Mouse (Mus musculus) liver, embryonic 12.5 days (tissue): ENCODE results near the gene Tmem136. TPM values are rescaled to one million over a fixed set of nuclear protein-coding genes. Genes with fewer than 3 reads are reported as not detected.

Source experiments
- ATAC-seq: fragments of 200-750 bp; cut with Nextera tagmentation; 2 replicates; pipeline ENCODE4 v1.8.0; 2017; ENCODE audit warnings: moderate number of reproducible peaks, mild to moderate bottlenecking, moderate library complexity
- H3K27ac ChIP-seq: fragments of 300-500 bp; sonication (generic); 2 replicates; pipeline ENCODE4 v1.5.1; 2016; ENCODE audit warnings: mild to moderate bottlenecking
- H3K27me3 ChIP-seq: fragments of 300-500 bp; sonication (generic); replicated peaks from 2 replicates; pipeline ENCODE4 v1.6.1; 2016; ENCODE audit warnings: mild to moderate bottlenecking, moderate library complexity
- H3K36me3 ChIP-seq: fragments of 300-500 bp; sonication (generic); 2 replicates; pipeline ENCODE4 v1.6.1; 2016; ENCODE audit warnings: mild to moderate bottlenecking, moderate library complexity
- H3K4me1 ChIP-seq: fragments of 300-500 bp; sonication (generic); 2 replicates; pipeline ENCODE4 v1.6.1; 2016
- H3K4me2 ChIP-seq: fragments of 300-500 bp; sonication (generic); 2 replicates; pipeline ENCODE4 v1.6.1; 2016; ENCODE audit warnings: mild to moderate bottlenecking, moderate library complexity
- H3K4me3 ChIP-seq: fragments of 300-500 bp; sonication (generic); 2 replicates; pipeline ENCODE4 v1.5.1; 2016; ENCODE audit warnings: mild to moderate bottlenecking, moderate library complexity
- H3K9ac ChIP-seq: fragments of 300-500 bp; sonication (generic); 2 replicates; pipeline ENCODE4 v1.6.1; 2016; ENCODE audit warnings: mild to moderate bottlenecking, moderate library complexity
- H3K9me3 ChIP-seq: fragments of 300-500 bp; sonication (generic); replicated peaks from 2 replicates; pipeline ENCODE4 v1.6.1; 2016; ENCODE audit warnings: mild to moderate bottlenecking, moderate library complexity
- WGBS: fragments of 180-500 bp; shearing (Covaris S2); methylation state at CpG from one replicate; pipeline ENCODE4 v1.1.7; 2016; ENCODE audit not compliant: insufficient replicate concordance; 5-methylcytosine and 5-hydroxymethylcytosine counted together
- polyA plus RNA-seq: library from polyadenylated mRNA; unstranded; fragments of >200 nt; fragmentation: Nextera tagmentation; extraction: Ambion mirVana; gene quantifications from 2 replicates; pipeline ENCODE4 v1.2.1, GENCODE M21; 2016

Tmem136 gene
- 1.0 and 1.2 TPM in 2 replicates for polyA plus RNA-seq

GRCm38 (mm10) chr9:43116134-43116996 lies at the start of gene Tmem136:
Gene Tmem136, minus strand, starts transcription at chr9:43116570.
- peaks cover 31% of the 10 kb centered on the region for H3K4me1 ChIP-seq
- WGBS, result 6% methylated on average over 55 of the region's 55 CpGs
- H3K36me3 ChIP-seq, result no peaks in the 10 kb centered on the region
- H3K4me2 ChIP-seq, result peak within 1 kb of the TSS; percentile 89
- H3K27ac ChIP-seq, result peak within 1 kb of the TSS; percentile 82
- H3K27me3 ChIP-seq, result peaks cover 88% of the 10 kb centered on the region
- H3K9me3 ChIP-seq, result no peaks in the 10 kb centered on the region
- ATAC-seq, result peak; percentile 98
- H3K9ac ChIP-seq, result peak within 1 kb of the TSS; percentile 71
- H3K4me3 ChIP-seq, result peak within 1 kb of the TSS; percentile 64

DNA sequence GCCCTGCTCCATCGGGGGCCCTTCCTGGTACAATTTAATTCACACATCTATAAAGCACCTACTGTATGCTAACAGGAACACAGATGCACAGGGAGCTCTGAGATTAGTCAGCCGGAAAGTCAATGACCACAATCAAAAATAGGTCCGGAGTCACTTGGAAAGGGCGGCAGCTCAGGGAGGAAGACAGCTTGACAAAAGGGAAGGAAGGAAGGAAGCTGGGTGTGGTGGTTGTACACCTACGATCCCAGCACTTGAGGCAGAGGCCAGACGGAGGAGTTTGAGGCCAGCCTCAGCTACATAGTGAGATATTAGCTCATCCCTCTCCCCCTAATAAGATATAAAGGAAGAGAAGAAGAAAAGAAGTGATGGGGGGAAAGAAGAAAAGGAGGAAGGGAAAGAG lies 39.6 kb upstream of the Tmem136 start:
- Histone ChIP-seq H3K9ac (no peak overlapping the region), H3K9me3 (no peaks in the 10 kb centered on the region), H3K27me3 (peaks cover 43% of the 10 kb centered on the region), H3K4me3 (no peak overlapping the region), H3K36me3 (no peaks in the 10 kb centered on the region), H3K4me2 (no peak overlapping the region), H3K27ac (no peak overlapping the region), H3K4me1 (no peaks in the 10 kb centered on the region)
- WGBS, result 40% methylated on average over 6 of the region's 6 CpGs
- ATAC-seq, result no peak

DNA sequence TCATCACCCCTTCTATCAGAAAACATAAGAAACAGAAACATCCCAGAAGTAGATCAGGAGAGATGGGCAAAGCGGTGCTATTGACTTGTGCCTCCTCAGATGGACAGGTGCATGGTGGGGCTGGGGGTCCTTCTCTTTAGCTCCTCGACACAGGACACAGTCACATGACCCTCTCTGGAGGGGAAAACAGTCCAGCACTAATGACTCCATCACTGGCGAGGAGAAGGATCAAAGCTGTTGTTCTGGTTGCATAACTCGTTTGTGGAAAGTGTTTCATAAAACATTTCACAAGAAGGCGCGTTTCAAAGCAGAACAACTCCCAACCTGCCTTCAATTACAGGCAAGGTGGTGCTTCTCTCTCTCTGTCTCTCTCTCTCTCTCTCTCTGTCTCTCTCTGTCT lies 35.4 kb upstream of the Tmem136 start:
- no peak overlapping the region for H3K4me3 ChIP-seq
- H3K27ac ChIP-seq, result no peak overlapping the region
- H3K4me1 ChIP-seq, result no peaks in the 10 kb centered on the region
- H3K36me3 ChIP-seq, result no peaks in the 10 kb centered on the region
- no peaks in the 10 kb centered on the region for H3K9me3 ChIP-seq
- H3K4me2 ChIP-seq, result no peak overlapping the region
- H3K9ac ChIP-seq, result no peak overlapping the region
- peaks cover 67% of the 10 kb centered on the region for H3K27me3 ChIP-seq
- ATAC-seq, result no peak
- 60% methylated on average over 6 of the region's 6 CpGs for WGBS

GRCm38 (mm10) chr9:43150957-43151356 lies 34.6 kb upstream of the Tmem136 start:
- Histone ChIP-seq H3K36me3 (no peaks in the 10 kb centered on the region), H3K27ac (no peak overlapping the region), H3K4me1 (no peaks in the 10 kb centered on the region), H3K27me3 (peaks cover 60% of the 10 kb centered on the region), H3K4me3 (no peak overlapping the region), H3K4me2 (no peak overlapping the region), H3K9ac (no peak overlapping the region), H3K9me3 (no peaks in the 10 kb centered on the region)
- 62% methylated on average over 9 of the region's 9 CpGs for WGBS
- no peak for ATAC-seq

GRCm38 (mm10) chr9:43150075-43150474 lies 33.7 kb upstream of the Tmem136 start:
- no peak for ATAC-seq
- Histone ChIP-seq H3K9me3 (no peaks in the 10 kb centered on the region), H3K27ac (no peak overlapping the region), H3K4me2 (no peak overlapping the region), H3K4me1 (no peaks in the 10 kb centered on the region), H3K9ac (no peak overlapping the region), H3K4me3 (no peak overlapping the region), H3K36me3 (no peaks in the 10 kb centered on the region), H3K27me3 (peaks cover 53% of the 10 kb centered on the region)
- WGBS, result 41% methylated on average over 10 of the region's 10 CpGs

- H3K9ac ChIP-seq, result no peak overlapping the region
- no peak overlapping the region for H3K4me2 ChIP-seq
- ATAC-seq, result no peak
- 53% methylated on average over 3 of the region's 3 CpGs for WGBS
- H3K36me3 ChIP-seq, result no peaks in the 10 kb centered on the region
- H3K27ac ChIP-seq, result no peak overlapping the region
- no peak overlapping the region for H3K4me3 ChIP-seq
- no peaks in the 10 kb centered on the region for H3K4me1 ChIP-seq
- H3K27me3 ChIP-seq, result peaks cover 48% of the 10 kb centered on the region
- no peaks in the 10 kb centered on the region for H3K9me3 ChIP-seq
These were observed 33.1 kb upstream of the Tmem136 start for GRCm38 (mm10) chr9:43149498-43149897.

DNA sequence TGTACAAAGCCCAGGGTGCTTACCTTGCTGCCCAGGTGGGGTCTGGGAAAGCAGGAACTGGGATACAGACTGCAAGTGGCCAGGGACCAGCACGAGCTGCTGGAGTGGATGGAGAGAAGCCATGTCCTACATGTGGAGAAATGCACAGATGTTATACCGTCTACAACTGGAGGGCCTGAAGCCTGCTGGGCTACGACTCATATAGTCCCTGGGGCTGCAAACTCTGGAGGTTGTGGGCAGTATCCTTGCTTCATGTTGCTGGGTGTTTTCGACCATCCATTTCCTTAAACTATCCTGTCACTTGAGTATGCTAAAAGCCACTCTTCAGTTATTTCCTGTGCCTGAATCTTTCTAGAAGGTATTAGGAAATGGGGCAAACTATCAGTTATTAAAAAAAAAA lies 28.8 kb upstream of the Tmem136 start:
- H3K27ac ChIP-seq, result no peak overlapping the region
- no peak overlapping the region for H3K4me3 ChIP-seq
- no peak for ATAC-seq
- no peaks in the 10 kb centered on the region for H3K36me3 ChIP-seq
- 67% methylated on average over 4 of the region's 4 CpGs for WGBS
- H3K27me3 ChIP-seq, result peaks cover 31% of the 10 kb centered on the region
- H3K4me1 ChIP-seq, result no peaks in the 10 kb centered on the region
- H3K9me3 ChIP-seq, result no peaks in the 10 kb centered on the region
- no peak overlapping the region for H3K9ac ChIP-seq
- H3K4me2 ChIP-seq, result no peak overlapping the region

DNA sequence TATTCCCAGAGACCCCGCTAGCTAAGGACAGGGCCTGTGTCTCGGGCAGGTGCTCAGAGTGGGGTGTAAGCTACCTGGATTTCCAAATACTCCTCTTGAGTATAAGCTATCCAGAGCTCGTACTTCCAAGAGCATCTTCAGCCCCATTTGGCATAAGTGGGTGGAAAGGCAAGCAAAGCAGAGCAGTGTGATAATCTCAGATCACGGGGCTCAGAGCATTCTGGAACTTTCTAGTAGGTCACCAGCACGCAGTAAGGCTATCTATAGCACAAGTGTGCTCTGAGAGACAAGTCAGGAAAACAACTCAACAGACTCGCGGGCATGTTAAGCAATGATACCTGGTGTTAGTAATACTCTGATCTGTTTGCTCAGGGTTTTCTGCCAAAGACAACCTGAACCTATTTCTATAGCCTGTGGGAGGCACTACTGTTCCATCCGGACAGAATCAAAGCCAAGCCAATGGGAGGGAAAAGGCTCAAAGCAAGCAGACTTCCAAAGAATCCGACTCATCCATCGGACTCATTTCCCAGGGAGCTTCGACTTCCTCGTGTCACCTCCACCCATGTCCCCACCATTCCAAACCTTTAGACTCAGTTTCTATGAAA lies 27.9 kb upstream of the Tmem136 start:
- no peaks in the 10 kb centered on the region for H3K9me3 ChIP-seq
- no peak overlapping the region for H3K27ac ChIP-seq
- 58% methylated on average over 12 of the region's 12 CpGs for WGBS
- H3K27me3 ChIP-seq, result peaks cover 22% of the 10 kb centered on the region
- H3K9ac ChIP-seq, result no peak overlapping the region
- no peak overlapping the region for H3K4me3 ChIP-seq
- H3K4me2 ChIP-seq, result no peak overlapping the region
- no peak for ATAC-seq
- no peaks in the 10 kb centered on the region for H3K36me3 ChIP-seq
- no peaks in the 10 kb centered on the region for H3K4me1 ChIP-seq

DNA sequence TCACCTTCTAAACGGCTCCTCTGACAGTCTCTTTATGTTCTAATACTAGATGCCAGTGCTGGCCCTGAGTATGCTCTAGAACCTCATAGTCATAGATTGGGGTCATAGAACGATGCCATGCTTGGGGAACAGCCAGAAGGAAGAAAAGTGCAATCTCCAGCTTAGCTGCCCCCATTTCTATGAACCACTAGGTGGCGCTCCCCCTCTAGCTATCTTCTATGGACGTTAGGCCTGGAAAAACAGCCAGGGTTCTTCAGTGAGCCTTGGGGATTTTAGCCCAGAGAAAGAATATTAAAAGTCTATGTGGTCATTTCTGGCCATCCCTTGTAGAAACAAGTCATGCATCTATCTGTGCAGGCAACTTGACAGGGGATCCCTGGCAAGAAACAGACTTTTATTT lies 25.5 kb upstream of the Tmem136 start:
- no peak for ATAC-seq
- Histone ChIP-seq H3K4me2 (no peak overlapping the region), H3K36me3 (no peaks in the 10 kb centered on the region), H3K4me3 (no peak overlapping the region), H3K27me3 (peaks cover 18% of the 10 kb centered on the region), H3K9ac (no peak overlapping the region), H3K27ac (no peak overlapping the region), H3K4me1 (no peaks in the 10 kb centered on the region), H3K9me3 (no peaks in the 10 kb centered on the region)
- WGBS, result 3% methylated on average over 4 of the region's 4 CpGs

DNA sequence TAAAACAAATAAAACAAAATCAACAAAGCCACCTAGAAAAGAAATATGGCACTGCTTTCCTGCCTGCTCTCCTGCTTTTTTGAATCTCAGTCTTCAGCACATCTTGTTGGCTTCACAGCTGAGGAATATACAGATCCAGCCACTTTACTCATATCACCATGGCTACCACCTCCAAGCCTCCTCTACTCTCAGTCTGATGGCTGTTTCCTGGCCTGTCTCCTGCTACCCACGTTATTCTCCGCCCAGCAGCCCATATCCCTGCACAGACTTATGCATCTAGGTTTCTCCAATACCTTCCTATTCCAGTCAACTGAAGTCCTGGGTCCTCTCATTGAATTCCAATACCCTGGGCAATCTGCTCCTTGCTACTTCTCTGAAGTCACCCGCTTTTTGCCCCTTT lies 17.2 kb upstream of the Tmem136 start:
- peaks cover 13% of the 10 kb centered on the region for H3K4me1 ChIP-seq
- WGBS, result 53% methylated on average over 3 of the region's 3 CpGs
- no peak overlapping the region for H3K4me2 ChIP-seq
- H3K9ac ChIP-seq, result no peak overlapping the region
- H3K9me3 ChIP-seq, result no peaks in the 10 kb centered on the region
- H3K4me3 ChIP-seq, result no peak overlapping the region
- peaks cover 38% of the 10 kb centered on the region for H3K27me3 ChIP-seq
- ATAC-seq, result no peak
- no peaks in the 10 kb centered on the region for H3K36me3 ChIP-seq
- H3K27ac ChIP-seq, result no peak overlapping the region

DNA sequence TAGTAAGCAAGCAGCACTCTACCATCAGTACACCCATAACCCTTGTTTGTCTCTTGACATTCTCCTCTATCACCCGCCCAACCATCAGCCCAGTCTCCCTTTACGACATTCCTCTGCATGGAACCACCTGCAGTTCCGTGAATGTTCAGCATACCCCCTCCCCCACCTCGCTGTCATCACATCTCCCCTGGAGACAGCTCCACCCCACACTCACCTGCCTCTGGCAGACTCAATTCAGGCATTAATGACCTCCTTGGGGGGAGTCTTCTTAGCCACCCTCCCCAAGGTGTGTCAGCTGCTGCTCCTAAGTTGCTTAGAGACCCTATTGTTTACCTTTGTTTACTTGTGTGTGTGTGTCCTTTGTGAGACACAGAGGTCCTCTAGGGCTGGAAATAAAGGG lies 16.0 kb upstream of the Tmem136 start:
- no peak for ATAC-seq
- Histone ChIP-seq H3K27ac (no peak overlapping the region), H3K4me3 (no peak overlapping the region), H3K36me3 (no peaks in the 10 kb centered on the region), H3K9ac (no peak overlapping the region), H3K27me3 (peaks cover 41% of the 10 kb centered on the region), H3K9me3 (no peaks in the 10 kb centered on the region), H3K4me2 (no peak overlapping the region), H3K4me1 (peaks cover 13% of the 10 kb centered on the region)
- 30% methylated on average over 4 of the region's 4 CpGs for WGBS

- ATAC-seq, result no peak
- Histone ChIP-seq H3K9me3 (no peaks in the 10 kb centered on the region), H3K4me2 (no peak overlapping the region), H3K4me3 (no peak overlapping the region), H3K27me3 (peaks cover 46% of the 10 kb centered on the region), H3K9ac (no peak overlapping the region), H3K4me1 (peaks cover 13% of the 10 kb centered on the region), H3K36me3 (no peaks in the 10 kb centered on the region), H3K27ac (no peak overlapping the region)
- 56% methylated on average over 5 of the region's 5 CpGs for WGBS
These were observed 15.6 kb upstream of the Tmem136 start for GRCm38 (mm10) chr9:43131940-43132339.
